Mouse (Mus musculus) adipocyte (in vitro differentiated cells): ENCODE measurements at regions not wholly inside any gene's neighbourhood (a gene's known extent, or its start where the extent isn't known, plus 50 kb on each side); places are given as distances from the start of the nearest gene placed in this dataset.

Experiments used
- DNase-seq: peaks from one replicate; pipeline ENCODE4 v3.0.0-alpha.2; 2016; ENCODE audit warnings: low spot score

DNA sequence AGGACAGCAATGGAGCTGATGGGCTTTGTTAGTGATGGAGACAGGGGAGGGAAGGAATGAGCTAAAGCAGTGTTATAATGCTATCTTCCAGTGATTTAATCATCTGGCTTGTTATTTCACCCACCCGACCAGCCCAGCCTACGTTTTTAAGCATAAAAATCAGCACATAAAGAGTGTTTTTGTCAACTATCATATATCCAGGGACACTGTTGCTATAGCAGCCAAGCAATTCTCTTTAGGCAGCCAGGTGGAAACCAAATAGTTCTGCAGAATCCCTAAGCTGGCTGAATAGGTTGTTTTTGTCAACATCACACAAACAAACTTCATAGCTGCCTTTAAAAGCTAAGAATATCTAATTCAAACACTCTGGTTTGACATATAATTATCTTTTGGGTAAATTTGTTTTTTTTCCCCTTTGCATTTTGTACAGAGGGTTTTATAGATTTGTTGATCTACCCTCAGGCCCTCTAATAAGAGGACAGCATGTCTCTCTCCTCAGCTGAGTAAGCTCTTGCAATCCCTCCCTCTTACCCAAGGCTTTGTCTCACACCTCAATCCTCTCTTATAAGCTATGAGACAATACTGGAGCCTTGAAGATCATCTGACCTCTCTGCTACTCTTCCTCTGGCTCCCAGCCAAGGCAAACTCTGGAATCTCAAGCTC is 104.7 kb upstream of the Camk2d start:
- no peak for DNase-seq

DNA sequence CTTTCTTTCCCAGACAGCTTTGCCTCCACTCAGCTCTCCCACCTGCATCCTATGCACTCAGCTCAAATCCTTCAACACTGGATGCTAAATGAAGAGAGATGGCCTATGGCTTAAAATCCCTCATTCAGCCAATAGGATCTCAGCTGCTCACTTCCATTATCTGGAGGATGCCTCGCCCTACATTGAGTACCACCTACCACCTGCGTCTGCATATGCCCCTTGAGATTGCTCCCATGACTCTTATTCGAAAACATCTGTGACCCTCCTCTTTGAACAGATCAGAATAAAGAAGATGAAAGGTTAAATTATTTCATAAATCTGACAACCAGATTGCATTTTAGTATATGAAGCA is 104.2 kb upstream of the Camk2d start:
- no peak for DNase-seq

DNA sequence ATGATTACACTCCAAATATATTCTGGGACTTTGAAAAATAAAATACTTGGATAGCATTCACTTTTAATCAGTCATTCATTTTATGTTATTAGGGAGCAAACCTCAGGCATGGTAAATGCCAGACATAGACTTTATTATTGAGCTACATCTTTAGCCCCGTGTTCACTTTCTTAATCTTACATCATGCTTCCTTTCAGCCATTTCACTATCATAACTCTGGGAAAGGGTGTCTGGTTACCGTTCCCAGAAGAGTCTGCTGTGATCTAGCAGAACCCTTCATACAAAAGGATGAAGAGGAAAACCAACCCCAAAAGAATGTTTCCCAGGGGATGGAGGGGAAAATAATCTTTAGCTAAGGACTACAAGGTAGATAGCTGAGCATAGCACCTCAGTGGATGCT is 97.3 kb upstream of the Camk2d start:
- no peak for DNase-seq

DNA sequence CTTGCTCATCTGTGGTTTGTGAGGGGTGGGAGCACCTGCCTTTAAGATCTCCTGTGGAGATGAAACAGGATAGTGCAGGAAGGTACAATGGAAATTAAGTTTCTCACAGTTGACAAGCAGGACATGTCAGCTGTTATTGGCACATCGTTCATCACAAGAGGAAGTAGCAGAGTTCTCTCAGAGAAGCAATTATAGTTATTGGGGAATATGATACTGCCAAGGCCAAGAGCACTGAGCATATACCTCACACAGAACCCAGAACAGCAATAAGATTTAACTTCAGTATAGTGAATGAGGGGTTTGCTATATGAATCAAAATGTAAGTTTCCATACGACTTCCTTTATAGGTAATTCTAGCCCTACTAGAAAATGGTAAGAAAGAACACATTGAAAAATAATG is 95.9 kb upstream of the Camk2d start:
- no peak for DNase-seq

DNA sequence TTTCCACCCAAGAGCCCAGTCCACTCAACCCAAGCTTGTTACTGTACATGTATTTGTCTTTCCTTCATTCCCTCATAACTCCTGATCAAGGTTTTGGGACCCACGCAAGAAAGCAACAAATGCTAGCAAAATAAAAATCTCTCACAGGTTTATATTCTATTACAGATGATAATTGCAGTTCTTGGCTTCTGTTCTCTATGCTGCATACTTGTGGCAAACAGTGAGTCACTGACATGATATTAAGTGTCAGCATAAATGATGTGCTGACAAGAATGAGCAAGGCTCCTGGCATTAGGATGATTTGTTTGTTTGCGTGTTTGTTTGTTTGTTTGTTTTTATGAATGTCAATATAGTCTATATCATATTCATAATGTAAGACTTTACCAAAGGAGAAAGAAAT is 94.3 kb upstream of the Camk2d start:
- DNase-seq = no peak

DNA sequence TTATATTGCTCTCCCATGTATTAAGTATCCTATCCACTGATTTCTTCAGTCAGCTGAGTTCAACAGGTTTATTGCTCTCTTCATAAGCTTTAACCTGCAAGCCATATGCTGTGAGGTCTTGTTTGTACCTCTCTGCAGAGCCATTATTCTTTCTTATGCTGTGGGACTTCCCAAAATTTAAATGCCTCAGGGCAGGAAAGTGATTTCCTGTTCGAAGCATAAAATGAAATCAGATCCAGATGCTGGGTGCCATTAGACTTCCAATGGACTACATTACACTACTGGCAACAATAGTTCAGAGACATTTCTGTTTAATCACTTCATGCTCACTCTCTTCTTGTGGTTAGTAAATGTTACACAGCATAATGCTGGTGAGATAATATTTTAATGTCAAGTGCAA is 90.4 kb upstream of the Camk2d start:
- no peak for DNase-seq

DNA sequence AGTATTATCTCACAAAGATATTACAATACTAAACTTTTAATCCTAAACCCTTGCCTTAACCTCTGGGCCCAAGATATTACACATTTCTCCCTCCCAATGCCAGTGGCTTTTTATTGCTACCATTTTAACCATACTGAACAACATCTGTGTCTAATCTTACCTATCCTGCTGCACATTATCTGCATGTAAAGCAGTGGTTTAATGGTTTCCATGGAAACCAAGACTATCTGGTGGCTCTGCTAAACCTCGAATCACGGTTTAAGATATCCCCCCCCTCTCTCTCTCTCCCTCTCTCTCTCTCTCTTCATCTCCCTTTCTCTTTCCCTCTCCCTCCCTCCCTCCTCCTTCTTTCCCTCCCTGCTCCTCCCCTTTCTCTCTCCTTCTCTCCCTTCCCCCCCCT is 81.3 kb upstream of the Camk2d start:
- DNase-seq = no peak

DNA sequence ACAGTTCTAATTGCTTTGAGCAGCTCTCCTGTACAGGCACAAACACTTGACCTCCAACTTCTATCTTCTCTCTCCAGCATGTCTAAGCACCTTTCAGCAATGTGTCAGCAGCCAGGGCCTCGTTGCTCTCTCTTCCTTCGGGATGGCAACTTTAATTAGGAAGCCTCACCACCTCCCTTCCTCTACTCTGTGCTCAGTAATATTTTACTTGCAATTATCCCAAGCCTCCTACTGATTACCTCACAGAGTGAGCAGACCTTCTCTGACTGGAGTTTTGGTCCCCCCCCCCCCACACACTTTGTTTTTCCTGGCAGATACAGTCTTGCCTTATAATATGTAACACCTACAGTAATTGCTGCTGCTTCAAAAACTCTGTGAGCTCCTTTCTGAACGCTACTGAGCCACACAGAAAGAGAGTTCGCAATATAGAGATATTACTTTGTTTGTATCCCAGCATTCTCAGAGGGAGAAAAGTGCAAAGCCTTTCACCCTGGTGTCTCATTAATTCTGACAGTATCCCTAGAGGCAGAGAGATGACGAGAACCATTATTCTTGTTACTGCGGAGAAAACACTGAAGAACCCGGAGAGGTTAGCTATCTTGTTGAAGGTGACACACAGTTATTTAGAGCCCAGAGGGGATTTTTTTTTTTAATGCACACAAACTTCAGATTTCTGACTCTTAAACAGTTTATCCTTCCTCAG is 61.8 kb upstream of the Camk2d start:
- no peak for DNase-seq

DNA sequence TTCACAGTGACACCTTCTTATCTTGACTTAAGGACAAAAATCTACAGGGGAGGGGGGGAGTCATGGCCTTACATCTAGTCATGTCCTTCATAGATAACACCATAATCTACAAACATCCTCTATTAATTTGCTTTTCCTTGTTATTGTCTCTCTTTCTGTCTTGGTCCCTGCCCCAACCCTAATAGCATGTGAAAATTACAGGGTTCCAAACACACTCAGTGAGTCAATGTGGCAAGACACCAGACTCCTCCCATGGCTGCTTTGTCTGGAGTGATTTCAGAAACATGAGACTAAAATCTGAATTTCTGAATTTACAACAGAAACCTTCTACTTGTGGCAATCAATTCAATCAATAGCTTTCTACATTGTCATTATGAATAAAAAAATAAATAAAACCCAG is 60.8 kb upstream of the Camk2d start:
- peak; percentile 22 for DNase-seq

DNA sequence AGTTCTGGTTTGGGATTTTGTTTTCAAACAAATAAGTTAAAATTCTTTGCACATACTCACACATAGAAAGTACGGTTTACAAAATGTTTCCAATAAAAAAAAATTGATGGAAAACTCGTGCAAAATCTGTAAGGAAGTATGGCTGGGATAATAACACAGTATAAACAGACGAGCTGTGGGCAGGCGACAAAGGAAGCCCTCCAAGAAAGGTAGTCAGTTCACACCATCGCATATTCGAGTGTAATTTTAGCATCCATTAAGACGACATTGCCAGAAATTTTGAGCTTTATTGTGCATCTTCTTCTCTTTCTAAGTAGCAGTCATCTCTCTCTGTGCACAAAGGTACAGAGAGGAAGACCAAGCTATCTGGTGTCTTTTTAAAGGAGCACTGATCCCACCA is 57.6 kb upstream of the Camk2d start:
- DNase-seq = no peak

DNA sequence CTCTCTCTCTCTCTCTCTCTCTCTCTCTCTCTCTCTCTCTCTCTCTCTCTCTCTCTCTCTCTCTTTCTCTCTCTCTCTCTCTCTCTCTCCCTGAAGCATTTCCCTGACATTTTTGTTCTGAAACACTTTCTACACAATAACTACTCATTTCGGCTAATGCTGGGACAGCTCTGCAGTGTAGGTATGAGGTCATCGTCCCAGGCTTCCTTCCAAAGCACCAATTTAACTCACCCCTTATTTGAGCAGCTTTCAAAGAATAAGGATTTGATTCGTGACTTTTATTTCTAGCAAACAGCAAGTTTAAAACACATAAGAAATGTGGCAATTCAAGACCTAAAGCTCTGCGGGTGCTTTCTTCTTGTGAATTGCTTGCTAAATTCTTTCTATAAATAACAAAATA is 55.0 kb upstream of the Camk2d start:
- no peak for DNase-seq
